Mouse (Mus musculus) spleen, adult 2 months (tissue): ENCODE measurements around the gene Tbl1xr1.

ENCODE experiments used
- CTCF ChIP-seq: fragments of 200-500 bp; IDR thresholded peaks from 2 replicates; pipeline ENCODE4 v1.5.1; 2011; ENCODE audit warnings: mild to moderate bottlenecking, inconsistent platforms; ENCODE audit not compliant: insufficient read depth, insufficient read length, insufficient replicate concordance; ENCODE audit errors: extremely low read depth
- POLR2A ChIP-seq: fragments of 200-500 bp; IDR thresholded peaks from 2 replicates; pipeline ENCODE4 v1.6.1; 2011; ENCODE audit warnings: low read depth, low read length, inconsistent platforms

DNA sequence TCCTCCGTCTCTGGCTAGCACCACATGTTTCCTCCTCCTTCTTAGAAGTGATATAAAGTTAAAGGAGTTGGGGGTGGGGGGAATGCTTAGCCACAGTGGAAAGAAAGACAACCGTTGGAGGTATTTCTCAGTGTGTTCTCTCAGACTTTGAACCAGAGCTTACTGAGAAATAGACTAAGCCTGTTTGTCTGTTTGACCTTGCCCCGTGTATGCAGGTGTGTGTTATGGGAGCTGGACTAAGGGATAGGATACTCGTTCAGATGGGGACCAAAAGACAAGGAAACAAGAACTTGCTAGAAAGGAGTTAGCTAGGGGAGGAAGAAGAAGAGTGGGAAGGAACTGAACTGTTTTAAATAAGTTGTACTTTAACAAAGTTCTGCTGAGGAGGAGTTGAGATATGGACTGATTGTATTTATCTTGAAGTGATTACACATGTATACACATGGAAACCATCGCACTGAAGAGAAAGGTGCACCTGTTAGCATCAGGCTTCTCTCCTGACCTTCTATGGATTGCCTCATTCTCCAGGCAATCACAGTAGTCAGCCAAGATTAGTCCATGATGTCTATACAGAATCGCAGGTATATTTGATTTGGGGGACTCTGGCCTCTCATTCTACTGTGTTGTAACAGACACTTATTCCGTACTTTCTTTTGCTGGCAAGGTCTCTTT lies 117.9 kb downstream of the Tbl1xr1 start:
- TF ChIP-seq POLR2A (no peak), CTCF (no peak)
